Mouse (Mus musculus) cortical plate, adult 2 months (tissue): Measurements from ENCODE around the gene Gm3336. TPM values are rescaled to one million over a fixed set of nuclear protein-coding genes. Genes with fewer than 3 reads are reported as not detected.

ENCODE experiments used
- H3K27ac ChIP-seq: fragments of 200-500 bp; 2 replicates; pipeline ENCODE4 v1.5.1; 2012; ENCODE audit warnings: low read length, control low read depth, inconsistent platforms; ENCODE audit not compliant: insufficient read depth
- H3K4me1 ChIP-seq: fragments of 200-500 bp; 2 replicates; pipeline ENCODE4 v1.6.1; 2011; ENCODE audit warnings: low read length; ENCODE audit not compliant: control insufficient read depth, insufficient read depth
- H3K4me3 ChIP-seq: fragments of 200-500 bp; 2 replicates; pipeline ENCODE4 v1.5.1; 2011; ENCODE audit warnings: mild to moderate bottlenecking, low read length, control low read depth; ENCODE audit not compliant: insufficient read depth
- CTCF ChIP-seq: fragments of 200-500 bp; IDR thresholded peaks from 2 replicates; pipeline ENCODE4 v1.5.1; 2011; ENCODE audit warnings: mild to moderate bottlenecking, control low read depth, low read length; ENCODE audit not compliant: insufficient read depth; ENCODE audit errors: extremely low read depth
- POLR2A ChIP-seq: fragments of 200-500 bp; IDR thresholded peaks from 2 replicates; pipeline ENCODE4 v1.6.1; 2011; ENCODE audit warnings: mild to moderate bottlenecking, low read length, control low read depth; ENCODE audit not compliant: insufficient read depth; ENCODE audit errors: extremely low read depth
- polyA plus RNA-seq: library from polyadenylated mRNA; depleted of rRNA; stranded (reverse); fragments of >200 nt; gene quantifications from 2 replicates; pipeline ENCODE4 v1.2.3, GENCODE M21; 2012

Gene Gm3336
- polyA plus RNA-seq, 1 experiment, result not detected

GRCm38 (mm10) chr8:70753151-70753550, 34.8 kb downstream of the Gm3336 start:
- Histone ChIP-seq H3K4me3 (no peak overlapping the region), H3K27ac (peak overlapping the region; percentile 96), H3K4me1 (peaks cover 4% of the 10 kb centered on the region; the same call in 1 of the 2 replicates)
- TF ChIP-seq CTCF (no peak), POLR2A (0 out of 2 replicates have a peak, but pooled peaks have one; percentile 49)

GRCm38 (mm10) chr8:70754043-70754870, 35.9 kb downstream of the Gm3336 start, which contains the start of gene Rab3a:
Rab3a (plus strand) TSS chr8:70754679.
- no peak for TF ChIP-seq CTCF
- peak; percentile 70; the same call in 1 of the 2 replicates for TF ChIP-seq POLR2A
- H3K27ac ChIP-seq, result peak within 1 kb of the TSS; percentile 96
- peak within 1 kb of the TSS; percentile 86 for H3K4me3 ChIP-seq
- peaks cover 6% of the 10 kb centered on the region for H3K4me1 ChIP-seq

- TF ChIP-seq POLR2A (peak; percentile 33; the same call in 1 of the 2 replicates), CTCF (no peak)
- peak overlapping the region; percentile 89 for H3K27ac ChIP-seq
- peaks cover 8% of the 10 kb centered on the region for H3K4me1 ChIP-seq
- peak overlapping the region; percentile 86 for H3K4me3 ChIP-seq
Observed at GRCm38 (mm10) chr8:70754871-70755660, 36.7 kb downstream of the Gm3336 start.

- H3K4me1 ChIP-seq, result peaks cover 8% of the 10 kb centered on the region
- H3K4me3 ChIP-seq, result peak overlapping the region; percentile 86
- TF ChIP-seq CTCF (no peak), POLR2A (no peak)
- H3K27ac ChIP-seq, result no peak overlapping the region
Observed at GRCm38 (mm10) chr8:70755661-70756475, 37.5 kb downstream of the Gm3336 start.

GRCm38 (mm10) chr8:70756476-70757040, 38.2 kb downstream of the Gm3336 start:
- Histone ChIP-seq H3K27ac (no peak overlapping the region), H3K4me3 (no peak overlapping the region; the same call in 1 of the 2 replicates), H3K4me1 (peaks cover 8% of the 10 kb centered on the region)
- no peak for TF ChIP-seq POLR2A
- no peak for TF ChIP-seq CTCF

GRCm38 (mm10) chr8:70757523-70758307, 39.4 kb downstream of the Gm3336 start:
- H3K4me1 ChIP-seq, result peaks cover 8% of the 10 kb centered on the region
- TF ChIP-seq CTCF (peak; percentile 50; the same call in 1 of the 2 replicates), POLR2A (peak; percentile 33; the same call in 1 of the 2 replicates)
- no peak overlapping the region for H3K27ac ChIP-seq
- no peak overlapping the region for H3K4me3 ChIP-seq

GRCm38 (mm10) chr8:70758308-70758615, 39.9 kb downstream of the Gm3336 start:
- Histone ChIP-seq H3K4me1 (peaks cover 5% of the 10 kb centered on the region), H3K27ac (no peak overlapping the region), H3K4me3 (no peak overlapping the region)
- no peak for TF ChIP-seq CTCF
- TF ChIP-seq POLR2A, result no peak
